Mouse (Mus musculus): ENCODE data around the gene 2210011C24Rik.

The 2210011C24Rik gene

GRCm38 (mm10) chr8:84044900-84045299 lies 32.9 kb upstream of the 2210011C24Rik start, which contains the start of gene Rln3:
Rln3 (minus strand) TSS chr8:84045000.
- H3K27me3 ChIP-seq (ENCODE audit: insufficient read depth, low read length) = peaks cover 58% of the 10 kb centered on the region
- H3K9me3 ChIP-seq (ENCODE audit: low read length) = no peaks in the 10 kb centered on the region
- H3K36me3 ChIP-seq (ENCODE audit: insufficient read depth, low read length) = no peaks in the 10 kb centered on the region
- H3K4me3 ChIP-seq (replicated peaks; ENCODE audit: low read length) = peak within 1 kb of the TSS; percentile 73
- TF ChIP-seq CTCF (conservative IDR thresholded peaks at IDR 0.05; ENCODE audit: low read length) (no peak), NANOG (IDR thresholded peaks at IDR 0.05; ENCODE audit: borderline replicate concordance, low read length) (no peak), POU5F1 (IDR thresholded peaks at IDR 0.05; ENCODE audit: borderline replicate concordance, low read length) (no peak)
- peaks cover 52% of the 10 kb centered on the region for H3K4me1 ChIP-seq (replicated peaks; ENCODE audit: low read depth, low read length)

- TF ChIP-seq CTCF (conservative IDR thresholded peaks at IDR 0.05; ENCODE audit: low read length) (no peak; the same call in 1 of the 2 replicates), NANOG (IDR thresholded peaks at IDR 0.05; ENCODE audit: borderline replicate concordance, low read length) (no peak), POU5F1 (IDR thresholded peaks at IDR 0.05; ENCODE audit: borderline replicate concordance, low read length) (no peak)
- peaks cover 58% of the 10 kb centered on the region for H3K27me3 ChIP-seq (ENCODE audit: insufficient read depth, low read length)
- H3K36me3 ChIP-seq (ENCODE audit: insufficient read depth, low read length) = no peaks in the 10 kb centered on the region
- H3K4me3 ChIP-seq (replicated peaks; ENCODE audit: low read length) = peak overlapping the region; percentile 73
- H3K9me3 ChIP-seq (ENCODE audit: low read length) = no peaks in the 10 kb centered on the region
- peaks cover 58% of the 10 kb centered on the region for H3K4me1 ChIP-seq (replicated peaks; ENCODE audit: low read depth, low read length)
Observed at GRCm38 (mm10) chr8:84044103-84044502, 32.1 kb upstream of the 2210011C24Rik start.

GRCm38 (mm10) chr8:84042948-84043342 lies 31.0 kb upstream of the 2210011C24Rik start:
- TF ChIP-seq CTCF (conservative IDR thresholded peaks at IDR 0.05; ENCODE audit: low read length) (no peak), POU5F1 (IDR thresholded peaks at IDR 0.05; ENCODE audit: borderline replicate concordance, low read length) (no peak), NANOG (IDR thresholded peaks at IDR 0.05; ENCODE audit: borderline replicate concordance, low read length) (no peak)
- H3K9me3 ChIP-seq (ENCODE audit: low read length) = no peaks in the 10 kb centered on the region
- H3K4me3 ChIP-seq (replicated peaks; ENCODE audit: low read length) = peak overlapping the region; percentile 76
- peaks cover 55% of the 10 kb centered on the region for H3K4me1 ChIP-seq (replicated peaks; ENCODE audit: low read depth, low read length)
- peaks cover 59% of the 10 kb centered on the region for H3K27me3 ChIP-seq (ENCODE audit: insufficient read depth, low read length)
- H3K36me3 ChIP-seq (ENCODE audit: insufficient read depth, low read length) = no peaks in the 10 kb centered on the region

GRCm38 (mm10) chr8:84042066-84042947 lies 30.3 kb upstream of the 2210011C24Rik start, which contains the start of gene Il27ra:
Il27ra (minus strand) TSS chr8:84042589.
- TF ChIP-seq CTCF (conservative IDR thresholded peaks at IDR 0.05; ENCODE audit: low read length) (peak; percentile 51), POU5F1 (IDR thresholded peaks at IDR 0.05; ENCODE audit: borderline replicate concordance, low read length) (no peak), NANOG (IDR thresholded peaks at IDR 0.05; ENCODE audit: borderline replicate concordance, low read length) (no peak)
- Histone ChIP-seq H3K36me3 (ENCODE audit: insufficient read depth, low read length) (no peaks in the 10 kb centered on the region), H3K4me1 (replicated peaks; ENCODE audit: low read depth, low read length) (peaks cover 52% of the 10 kb centered on the region), H3K27me3 (ENCODE audit: insufficient read depth, low read length) (peaks cover 62% of the 10 kb centered on the region), H3K9me3 (ENCODE audit: low read length) (no peaks in the 10 kb centered on the region), H3K4me3 (replicated peaks; ENCODE audit: low read length) (peak within 1 kb of the TSS; percentile 76)

- H3K27me3 ChIP-seq (ENCODE audit: insufficient read depth, low read length) = peaks cover 53% of the 10 kb centered on the region
- no peaks in the 10 kb centered on the region for H3K9me3 ChIP-seq (ENCODE audit: low read length)
- no peak for TF ChIP-seq NANOG (IDR thresholded peaks at IDR 0.05; ENCODE audit: borderline replicate concordance, low read length)
- no peak for TF ChIP-seq POU5F1 (IDR thresholded peaks at IDR 0.05; ENCODE audit: borderline replicate concordance, low read length)
- TF ChIP-seq CTCF (conservative IDR thresholded peaks at IDR 0.05; ENCODE audit: low read length) = peak; percentile 95
- no peaks in the 10 kb centered on the region for H3K36me3 ChIP-seq (ENCODE audit: insufficient read depth, low read length)
- peak overlapping the region; percentile 13; the same call in 1 of the 2 replicates for H3K4me3 ChIP-seq (replicated peaks; ENCODE audit: low read length)
- H3K4me1 ChIP-seq (replicated peaks; ENCODE audit: low read depth, low read length) = peaks cover 44% of the 10 kb centered on the region
Observed at GRCm38 (mm10) chr8:84039050-84039449, 27.1 kb upstream of the 2210011C24Rik start.

- Histone ChIP-seq H3K36me3 (ENCODE audit: insufficient read depth, low read length) (no peaks in the 10 kb centered on the region), H3K4me3 (replicated peaks; ENCODE audit: low read length) (no peak overlapping the region), H3K4me1 (replicated peaks; ENCODE audit: low read depth, low read length) (peaks cover 36% of the 10 kb centered on the region), H3K9me3 (ENCODE audit: low read length) (no peaks in the 10 kb centered on the region), H3K27me3 (ENCODE audit: insufficient read depth, low read length) (peaks cover 43% of the 10 kb centered on the region)
- TF ChIP-seq NANOG (IDR thresholded peaks at IDR 0.05; ENCODE audit: borderline replicate concordance, low read length) (no peak), CTCF (conservative IDR thresholded peaks at IDR 0.05; ENCODE audit: low read length) (no peak), POU5F1 (IDR thresholded peaks at IDR 0.05; ENCODE audit: borderline replicate concordance, low read length) (no peak)
Observed at GRCm38 (mm10) chr8:84038015-84038414, 26.0 kb upstream of the 2210011C24Rik start.

- Histone ChIP-seq H3K9me3 (ENCODE audit: low read length) (no peaks in the 10 kb centered on the region), H3K4me1 (replicated peaks; ENCODE audit: low read depth, low read length) (peaks cover 36% of the 10 kb centered on the region), H3K27me3 (ENCODE audit: insufficient read depth, low read length) (peaks cover 9% of the 10 kb centered on the region; the same call in 1 of the 2 replicates), H3K4me3 (replicated peaks; ENCODE audit: low read length) (no peak overlapping the region), H3K36me3 (ENCODE audit: insufficient read depth, low read length) (peaks cover 44% of the 10 kb centered on the region)
- no peak for TF ChIP-seq POU5F1 (IDR thresholded peaks at IDR 0.05; ENCODE audit: borderline replicate concordance, low read length)
- TF ChIP-seq NANOG (IDR thresholded peaks at IDR 0.05; ENCODE audit: borderline replicate concordance, low read length) = no peak
- TF ChIP-seq CTCF (conservative IDR thresholded peaks at IDR 0.05; ENCODE audit: low read length) = no peak
Observed at GRCm38 (mm10) chr8:84032777-84033176, 20.8 kb upstream of the 2210011C24Rik start.

- Histone ChIP-seq H3K9me3 (ENCODE audit: low read length) (no peaks in the 10 kb centered on the region), H3K4me1 (replicated peaks; ENCODE audit: low read depth, low read length) (peaks cover 67% of the 10 kb centered on the region), H3K4me3 (replicated peaks; ENCODE audit: low read length) (peak overlapping the region; percentile 35; the same call in 1 of the 2 replicates), H3K36me3 (ENCODE audit: insufficient read depth, low read length) (peaks cover 45% of the 10 kb centered on the region), H3K27me3 (ENCODE audit: insufficient read depth, low read length) (no peaks in the 10 kb centered on the region; the same call in 1 of the 2 replicates)
- no peak for TF ChIP-seq CTCF (conservative IDR thresholded peaks at IDR 0.05; ENCODE audit: low read length)
- TF ChIP-seq NANOG (IDR thresholded peaks at IDR 0.05; ENCODE audit: borderline replicate concordance, low read length) = no peak
- no peak for TF ChIP-seq POU5F1 (IDR thresholded peaks at IDR 0.05; ENCODE audit: borderline replicate concordance, low read length)
Observed at GRCm38 (mm10) chr8:84029272-84029671, 17.3 kb upstream of the 2210011C24Rik start.
